28 mouse cellular contexts compared by ENCODE assay signal in genomic region chr7:109546726-109547125, GRCm38 (mm10). TPM values are rescaled to one million over a fixed set of nuclear protein-coding genes. Genes with fewer than 3 reads are reported as not detected.
DNase-seq lines count a peak whose midpoint lies in the region; ATAC-seq and TF ChIP-seq lines count a peak whose summit lies in the region.
"Had no signal": no experiment of that assay in that cellular context is flagged by ENCODE, and none has a peak within 500 bp of the region (broad histone marks: within the 10 kb centered on the region; RNA-seq: fewer than 3 reads in every experiment).

No protein-coding gene starts in this region.

- ATAC-seq in lung, postnatal 0 days = 0 out of 2 replicates have a peak, but pooled peaks have one; percentile 19
- peak; percentile 44; the same call in 1 of the 2 replicates for ATAC-seq in stomach, postnatal 0 days (ENCODE audit: low FRiP score, low TSS enrichment)
- no peak for ATAC-seq in hindbrain, embryonic 13.5 days (ENCODE audit: low FRiP score)
- ATAC-seq in hindbrain, embryonic 11.5 days (ENCODE audit: low FRiP score) = no peak
- ATAC-seq: forebrain, embryonic 13.5 days; intestine, postnatal 0 days had no signal

- H3K4me2 ChIP-seq in lung, postnatal 0 days (replicated peaks; ENCODE audit: low read depth, low read length) = no peak overlapping the region
- H3K4me2 ChIP-seq in stomach, postnatal 0 days (replicated peaks; ENCODE audit: low read depth) = no peak overlapping the region
- no peak overlapping the region for H3K4me2 ChIP-seq in hindbrain, embryonic 13.5 days
- no peak overlapping the region for H3K4me2 ChIP-seq in hindbrain, embryonic 11.5 days (replicated peaks; ENCODE audit: low read depth, low read length)
- H3K4me2 ChIP-seq: embryonic facial prominence, embryonic 12.5 days; forebrain, embryonic 13.5 days; heart, embryonic 15.5 days; neural tube, embryonic 15.5 days had no signal

- peak; percentile 47; the same call in 1 of the 2 replicates for TF ChIP-seq EP300 in lung, postnatal 0 days (IDR thresholded peaks at IDR 0.05)
- no peak for TF ChIP-seq EP300 in stomach, postnatal 0 days (optimal IDR thresholded peaks at IDR 0.05)

- no peaks in the 10 kb centered on the region for H3K9me3 ChIP-seq in lung, postnatal 0 days (ENCODE audit: low read length)
- H3K9me3 ChIP-seq in stomach, postnatal 0 days (ENCODE audit: control insufficient read depth, low read length) = no peaks in the 10 kb centered on the region
- H3K9me3 ChIP-seq in hindbrain, embryonic 13.5 days = no peaks in the 10 kb centered on the region
- no peaks in the 10 kb centered on the region for H3K9me3 ChIP-seq in hindbrain, embryonic 11.5 days (ENCODE audit: control insufficient read depth, low read length)
- H3K9me3 ChIP-seq: embryonic facial prominence, embryonic 12.5 days; forebrain, embryonic 13.5 days; heart, embryonic 15.5 days; hindbrain, embryonic 10.5 days; neural tube, embryonic 15.5 days had no signal

- WGBS in lung, postnatal 0 days = 77% methylated on average over 5 of the region's 5 CpGs
- 52% methylated on average over 5 of the region's 5 CpGs for WGBS in stomach, postnatal 0 days
- 97% methylated on average over 5 of the region's 5 CpGs for WGBS in hindbrain, embryonic 13.5 days
- WGBS in hindbrain, embryonic 11.5 days = 94% methylated on average over 5 of the region's 5 CpGs

- H3K27me3 ChIP-seq in lung, postnatal 0 days (replicated peaks; ENCODE audit: insufficient read depth, low read length) = no peaks in the 10 kb centered on the region
- H3K27me3 ChIP-seq in stomach, postnatal 0 days (ENCODE audit: control insufficient read depth, insufficient read depth, low read length) = no peaks in the 10 kb centered on the region
- no peaks in the 10 kb centered on the region for H3K27me3 ChIP-seq in hindbrain, embryonic 13.5 days
- no peaks in the 10 kb centered on the region for H3K27me3 ChIP-seq in hindbrain, embryonic 11.5 days (ENCODE audit: control insufficient read depth, insufficient read depth, low read length)
- H3K27me3 ChIP-seq: embryonic facial prominence, embryonic 12.5 days; forebrain, embryonic 13.5 days; heart, embryonic 15.5 days; neural tube, embryonic 15.5 days had no signal

- TF ChIP-seq CTCF in gastrocnemius, adult 2 months (IDR thresholded peaks at IDR 0.05) = no peak
- no peak for TF ChIP-seq CTCF in lung, postnatal 0 days (IDR thresholded peaks at IDR 0.05)
- no peak for TF ChIP-seq CTCF in stomach, postnatal 0 days (IDR thresholded peaks at IDR 0.05; ENCODE audit: low read depth)

- peak overlapping the region; percentile 43 for H3K27ac ChIP-seq in gastrocnemius, adult 2 months
- H3K27ac ChIP-seq in lung, postnatal 0 days (ENCODE audit: low read length) = no peak overlapping the region
- H3K27ac ChIP-seq in stomach, postnatal 0 days (replicated peaks) = 0 out of 2 replicates have a peak overlapping the region, but pooled peaks have one; percentile 25
- no peak overlapping the region for H3K27ac ChIP-seq in hindbrain, embryonic 13.5 days
- H3K27ac ChIP-seq in hindbrain, embryonic 11.5 days (ENCODE audit: low read depth, low read length) = no peak overlapping the region
- H3K27ac ChIP-seq: embryonic facial prominence, embryonic 12.5 days; forebrain, embryonic 13.5 days; heart, embryonic 15.5 days; hindbrain, embryonic 10.5 days; layer of hippocampus, adult 2 months; macrophage; neural tube, embryonic 15.5 days had no signal

- no peaks in the 10 kb centered on the region for H3K4me1 ChIP-seq in lung, postnatal 0 days (ENCODE audit: insufficient read depth, low read depth, low read length)
- H3K4me1 ChIP-seq in stomach, postnatal 0 days (replicated peaks; ENCODE audit: control insufficient read depth, insufficient read depth) = no peaks in the 10 kb centered on the region
- peaks cover 7% of the 10 kb centered on the region; the same call in 1 of the 2 replicates for H3K4me1 ChIP-seq in hindbrain, embryonic 13.5 days (replicated peaks)
- H3K4me1 ChIP-seq in hindbrain, embryonic 11.5 days (replicated peaks; ENCODE audit: control insufficient read depth, insufficient read depth, low read length) = no peaks in the 10 kb centered on the region
- H3K4me1 ChIP-seq: embryonic facial prominence, embryonic 12.5 days; hindbrain, embryonic 10.5 days had no signal

- H3K4me3 ChIP-seq in gastrocnemius, adult 2 months = no peak overlapping the region
- no peak overlapping the region for H3K4me3 ChIP-seq in lung, postnatal 0 days (ENCODE audit: low read depth, low read length)
- H3K4me3 ChIP-seq in stomach, postnatal 0 days (ENCODE audit: low read depth, low read length) = no peak overlapping the region
- no peak overlapping the region for H3K4me3 ChIP-seq in hindbrain, embryonic 13.5 days
- H3K4me3 ChIP-seq in hindbrain, embryonic 11.5 days (ENCODE audit: low read depth, low read length) = no peak overlapping the region
- H3K4me3 ChIP-seq: embryonic facial prominence, embryonic 12.5 days; erythroblast, embryonic 14.5 days; forebrain, embryonic 13.5 days; heart, embryonic 15.5 days; hindbrain, embryonic 10.5 days; layer of hippocampus, adult 2 months; neural tube, embryonic 15.5 days had no signal

- H3K36me3 ChIP-seq in lung, postnatal 0 days (ENCODE audit: insufficient read depth, low read length) = peaks cover 31% of the 10 kb centered on the region; the same call in 1 of the 2 replicates
- H3K36me3 ChIP-seq in stomach, postnatal 0 days (ENCODE audit: control insufficient read depth, insufficient read depth, low read length) = peaks cover 12% of the 10 kb centered on the region
- H3K36me3 ChIP-seq in hindbrain, embryonic 13.5 days = peaks cover 8% of the 10 kb centered on the region; the same call in 1 of the 2 replicates
- no peaks in the 10 kb centered on the region for H3K36me3 ChIP-seq in hindbrain, embryonic 11.5 days (ENCODE audit: control insufficient read depth, insufficient read depth, low read length)
- H3K36me3 ChIP-seq: neural tube, embryonic 15.5 days had no signal

- intact Hi-C loops in gastrocnemius, adult 2 months (cut with DNase I) = no loop called here

- no peak for DNase-seq in gastrocnemius, adult 2 months
- DNase-seq in gastrocnemius, adult 18-20 months (ENCODE audit: low spot score) = no peak
- peak; percentile 43 for DNase-seq in lung, postnatal 0 days (ENCODE audit: low spot score)
- no peak for DNase-seq in lung, postnatal 4 days
- peak; percentile 77 for DNase-seq in brain, adult 2 months (ENCODE audit: low read depth, low spot score)
- no peak for DNase-seq in stomach, postnatal 0 days (ENCODE audit: low spot score)
- DNase-seq in hindbrain, embryonic 11.5 days (ENCODE audit: low spot score) = no peak
- DNase-seq: B cell, adult 2 months; cerebellum, adult 18-20 months; cerebellum, postnatal 25 days; gastrocnemius, postnatal 25 days; heart, adult 18-20 months; kidney, postnatal 25 days; layer of hippocampus, postnatal 36 days; thymus, postnatal 14 days had no signal

- no peak overlapping the region for H3K9ac ChIP-seq in lung, postnatal 0 days (replicated peaks; ENCODE audit: low read depth)
- H3K9ac ChIP-seq in stomach, postnatal 0 days (ENCODE audit: low read length) = no peak overlapping the region
- no peak overlapping the region for H3K9ac ChIP-seq in hindbrain, embryonic 13.5 days
- H3K9ac ChIP-seq in hindbrain, embryonic 11.5 days (ENCODE audit: low read depth, low read length) = no peak overlapping the region
- H3K9ac ChIP-seq: embryonic facial prominence, embryonic 12.5 days; forebrain, embryonic 13.5 days; heart, embryonic 15.5 days; neural tube, embryonic 15.5 days had no signal

RNA-seq across cellular contexts. Expression of gene Rpl27a, which starts 27.8 kb away (rescaled TPM):
- total RNA-seq in gastrocnemius, adult 2 months (2021) = 100 to 1,000 TPM in 1 of 2 experiments, 10 to 100 TPM in 1; 78.8 to 109 TPM
- 10 to 100 TPM; 80.7 to 81.0 TPM for total RNA-seq in gastrocnemius, adult 18-20 months (2021)
- polyA plus RNA-seq in lung, postnatal 0 days (2015; fragmentation: Nextera tagmentation; extraction: Ambion mirVana) = 108 and 110 TPM in 2 replicates
- 122 and 123 TPM in 2 replicates for polyA plus RNA-seq in stomach, postnatal 0 days (2015; fragmentation: Nextera tagmentation; extraction: Ambion mirVana)
- polyA plus RNA-seq in hindbrain, embryonic 13.5 days (2015; fragmentation: Nextera tagmentation; extraction: Ambion mirVana) = 89.0 TPM in 2 replicates
- 110 and 124 TPM in 2 replicates for polyA plus RNA-seq in hindbrain, embryonic 11.5 days (2014; fragmentation: Nextera tagmentation; extraction: Ambion mirVana)

RNA-seq across cellular contexts. Expression of gene Trim66, which starts 38.8 kb away (rescaled TPM):
- under 1 TPM; 0.17 to 0.23 TPM for total RNA-seq in gastrocnemius, adult 2 months (2021)
- total RNA-seq in gastrocnemius, adult 18-20 months (2021) = under 1 TPM; 0.07 to 0.09 TPM
- 0.04 TPM in 2 replicates for polyA plus RNA-seq in lung, postnatal 0 days (2015; fragmentation: Nextera tagmentation; extraction: Ambion mirVana)
- 0.02 TPM in 2 replicates for polyA plus RNA-seq in stomach, postnatal 0 days (2015; fragmentation: Nextera tagmentation; extraction: Ambion mirVana)
- polyA plus RNA-seq in hindbrain, embryonic 13.5 days (2015; fragmentation: Nextera tagmentation; extraction: Ambion mirVana) = 0.22 and 0.34 TPM in 2 replicates
- polyA plus RNA-seq in hindbrain, embryonic 11.5 days (2014; fragmentation: Nextera tagmentation; extraction: Ambion mirVana) = 0.08 and 0.14 TPM in 2 replicates
- total RNA-seq: MEL had no signal
- polyA plus RNA-seq: erythroblast, embryonic 14.5 days; heart, embryonic 15.5 days; kidney, embryonic 14.5 days; limb, embryonic 11.5 days had no signal

Comparison
In these comparisons a context has a peak if more than half of its experiments do, and no peak if none do; other contexts are left out.
1. DNase-seq: peak in lung, postnatal 0 days (single experiment) and brain, adult 2 months (single experiment); none in gastrocnemius, adult 2 months (single experiment), gastrocnemius, adult 18-20 months (single experiment), lung, postnatal 4 days (0 of 2), stomach, postnatal 0 days (single experiment) and hindbrain, embryonic 11.5 days (single experiment).
2. H3K27ac ChIP-seq: peak in gastrocnemius, adult 2 months (single experiment) and stomach, postnatal 0 days (single experiment); none in lung, postnatal 0 days (single experiment), hindbrain, embryonic 13.5 days (single experiment) and hindbrain, embryonic 11.5 days (single experiment).
3. ATAC-seq: peak in lung, postnatal 0 days (single experiment) and stomach, postnatal 0 days (single experiment); none in hindbrain, embryonic 13.5 days (single experiment) and hindbrain, embryonic 11.5 days (single experiment).